Mouse (Mus musculus): ENCODE data around the gene Tubgcp6. TPM values are rescaled to one million over a fixed set of nuclear protein-coding genes. Genes with fewer than 3 reads are reported as not detected.

Tubgcp6 gene
- total and polyA plus RNA-seq, 3 experiments = 7.3 to 16.2 (median 8.7) TPM

DNA sequence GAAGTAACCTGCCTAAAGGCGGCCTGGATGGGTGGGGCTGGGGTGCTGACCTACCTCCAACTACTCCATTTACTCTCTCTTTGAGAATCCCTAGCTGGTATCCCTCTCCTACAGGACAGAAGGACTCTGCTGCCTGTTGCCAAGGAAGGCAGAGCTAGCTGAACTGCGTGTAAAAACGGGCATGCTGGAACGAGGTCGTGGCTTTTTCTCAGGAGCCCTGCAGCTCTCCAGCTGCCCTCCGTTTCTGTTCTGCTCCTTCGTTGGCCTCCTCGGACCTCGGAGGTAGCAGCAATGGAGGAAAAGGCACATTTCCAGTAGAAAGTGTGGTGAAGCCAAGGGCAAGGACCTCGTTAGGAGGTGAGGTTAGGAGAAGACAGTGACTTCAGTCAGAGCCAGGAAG, 46.0 kb upstream of the Tubgcp6 start:
- no peak for TF ChIP-seq CTCF (IDR thresholded peaks at IDR 0.05)
- TF ChIP-seq EP300 (IDR thresholded peaks at IDR 0.05; ENCODE audit: insufficient read depth, low read depth, low read length) = no peak
- no peak for TF ChIP-seq POLR2A (IDR thresholded peaks at IDR 0.05; ENCODE audit: insufficient read depth, low read depth, low read length)
- Histone ChIP-seq H3K4me1 (ENCODE audit: control insufficient read depth, insufficient read depth, low read length) (peaks cover 10% of the 10 kb centered on the region), H3K27ac (peak overlapping the region; percentile 86), H3K27me3 (ENCODE audit: control insufficient read depth, insufficient read depth, low read length) (no peaks in the 10 kb centered on the region), H3K36me3 (ENCODE audit: control insufficient read depth, insufficient read depth, low read length) (no peaks in the 10 kb centered on the region; the same call in 1 of the 2 replicates), H3K9ac (ENCODE audit: low read depth, low read length) (no peak overlapping the region; the same call in 1 of the 2 replicates), H3K4me3 (no peak overlapping the region; the same call in 1 of the 2 replicates), H3K79me2 (replicated peaks; ENCODE audit: control insufficient read depth, insufficient read depth, low read length) (no peaks in the 10 kb centered on the region)
- intact Hi-C loops (cut with DNase I) = loop anchor here (1.0 kb wide), 1 partner anchor 10 kb away; no protein-coding TSS in a partner anchor
- 42% methylated on average over 10 of the region's 10 CpGs for WGBS
- DNase-seq = no peak

DNA sequence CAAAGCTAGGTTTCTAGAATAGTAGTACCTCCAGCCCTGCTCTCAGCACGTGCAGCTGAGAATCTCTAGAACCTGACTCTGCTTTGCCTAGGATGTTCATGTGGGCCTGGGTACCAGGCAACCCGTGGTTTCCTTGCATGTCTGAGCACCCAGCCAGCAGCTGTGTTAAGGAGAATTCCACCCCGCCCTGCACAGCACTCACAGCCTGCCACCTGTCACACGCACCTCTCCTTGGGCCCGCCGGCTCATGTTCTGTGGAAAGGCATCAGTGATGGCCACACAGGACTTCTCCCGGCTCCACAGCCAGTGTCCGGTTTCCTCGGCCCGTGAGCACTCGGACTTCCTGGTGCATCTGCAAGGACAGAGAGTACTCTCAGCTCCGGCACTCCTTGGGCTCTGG, 42.6 kb upstream of the Tubgcp6 start:
- intact Hi-C loops (cut with DNase I) = no loop called here
- H3K79me2 ChIP-seq (replicated peaks; ENCODE audit: control insufficient read depth, insufficient read depth, low read length) = no peaks in the 10 kb centered on the region
- DNase-seq = no peak
- H3K9ac ChIP-seq (ENCODE audit: low read depth, low read length) = no peak overlapping the region
- no peaks in the 10 kb centered on the region; the same call in 1 of the 2 replicates for H3K36me3 ChIP-seq (ENCODE audit: control insufficient read depth, insufficient read depth, low read length)
- no peaks in the 10 kb centered on the region for H3K27me3 ChIP-seq (ENCODE audit: control insufficient read depth, insufficient read depth, low read length)
- H3K4me3 ChIP-seq = no peak overlapping the region
- whole genome bisulfite sequencing = 91% methylated on average over 12 of the region's 12 CpGs
- H3K27ac ChIP-seq = no peak overlapping the region
- H3K4me1 ChIP-seq (ENCODE audit: control insufficient read depth, insufficient read depth, low read length) = peaks cover 9% of the 10 kb centered on the region
- TF ChIP-seq EP300 (IDR thresholded peaks at IDR 0.05; ENCODE audit: insufficient read depth, low read depth, low read length) (no peak), CTCF (IDR thresholded peaks at IDR 0.05) (no peak), POLR2A (IDR thresholded peaks at IDR 0.05; ENCODE audit: insufficient read depth, low read depth, low read length) (no peak)

GRCm38 (mm10) chr15:89161397-89161796, 38.5 kb upstream of the Tubgcp6 start:
- intact Hi-C loops (cut with DNase I) = no loop called here
- Histone ChIP-seq H3K9ac (ENCODE audit: low read depth, low read length) (no peak overlapping the region), H3K4me3 (no peak overlapping the region), H3K79me2 (replicated peaks; ENCODE audit: control insufficient read depth, insufficient read depth, low read length) (no peaks in the 10 kb centered on the region), H3K27ac (no peak overlapping the region), H3K36me3 (ENCODE audit: control insufficient read depth, insufficient read depth, low read length) (no peaks in the 10 kb centered on the region), H3K27me3 (ENCODE audit: control insufficient read depth, insufficient read depth, low read length) (no peaks in the 10 kb centered on the region), H3K4me1 (ENCODE audit: control insufficient read depth, insufficient read depth, low read length) (no peaks in the 10 kb centered on the region)
- no peak for DNase-seq
- TF ChIP-seq CTCF (IDR thresholded peaks at IDR 0.05) (no peak), POLR2A (IDR thresholded peaks at IDR 0.05; ENCODE audit: insufficient read depth, low read depth, low read length) (no peak), EP300 (IDR thresholded peaks at IDR 0.05; ENCODE audit: insufficient read depth, low read depth, low read length) (no peak)
- WGBS = 89% methylated on average over 9 of the region's 9 CpGs

DNA sequence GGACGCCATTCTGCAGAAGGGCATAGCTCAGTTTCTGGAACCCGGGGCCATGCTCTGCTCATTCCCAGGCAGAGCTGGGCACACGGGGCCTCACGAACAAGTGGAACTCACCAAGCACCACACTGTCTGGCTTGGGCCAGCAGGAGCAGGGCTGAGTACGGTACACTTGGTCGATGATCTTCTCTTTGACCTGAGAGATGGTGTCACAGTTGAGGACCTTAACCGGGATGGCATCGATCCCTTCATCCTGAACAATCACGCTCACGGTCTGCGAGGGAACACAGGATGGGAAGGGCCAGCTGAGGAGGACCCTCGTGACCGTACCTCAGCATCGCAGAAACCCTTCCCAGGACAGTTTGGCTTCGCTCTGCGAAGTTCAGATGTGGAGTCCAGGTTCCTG, 35.6 kb upstream of the Tubgcp6 start:
- no peak for TF ChIP-seq CTCF (IDR thresholded peaks at IDR 0.05)
- no peak for TF ChIP-seq POLR2A (IDR thresholded peaks at IDR 0.05; ENCODE audit: insufficient read depth, low read depth, low read length)
- no peak for TF ChIP-seq EP300 (IDR thresholded peaks at IDR 0.05; ENCODE audit: insufficient read depth, low read depth, low read length)
- DNase-seq = no peak
- no peaks in the 10 kb centered on the region for H3K27me3 ChIP-seq (ENCODE audit: control insufficient read depth, insufficient read depth, low read length)
- H3K4me3 ChIP-seq = no peak overlapping the region
- no peaks in the 10 kb centered on the region for H3K36me3 ChIP-seq (ENCODE audit: control insufficient read depth, insufficient read depth, low read length)
- no peak overlapping the region for H3K9ac ChIP-seq (ENCODE audit: low read depth, low read length)
- 95% methylated on average over 16 of the region's 16 CpGs for WGBS
- intact Hi-C loops (cut with DNase I) = loop anchor here (2.0 to 5.0 kb wide), 3 partner anchors 36 to 52 kb away; partner anchors contain the start of genes Dennd6b, Ppp6r2 and Tubgcp6
- no peaks in the 10 kb centered on the region for H3K4me1 ChIP-seq (ENCODE audit: control insufficient read depth, insufficient read depth, low read length)
- H3K27ac ChIP-seq = no peak overlapping the region
- no peaks in the 10 kb centered on the region for H3K79me2 ChIP-seq (replicated peaks; ENCODE audit: control insufficient read depth, insufficient read depth, low read length)

DNA sequence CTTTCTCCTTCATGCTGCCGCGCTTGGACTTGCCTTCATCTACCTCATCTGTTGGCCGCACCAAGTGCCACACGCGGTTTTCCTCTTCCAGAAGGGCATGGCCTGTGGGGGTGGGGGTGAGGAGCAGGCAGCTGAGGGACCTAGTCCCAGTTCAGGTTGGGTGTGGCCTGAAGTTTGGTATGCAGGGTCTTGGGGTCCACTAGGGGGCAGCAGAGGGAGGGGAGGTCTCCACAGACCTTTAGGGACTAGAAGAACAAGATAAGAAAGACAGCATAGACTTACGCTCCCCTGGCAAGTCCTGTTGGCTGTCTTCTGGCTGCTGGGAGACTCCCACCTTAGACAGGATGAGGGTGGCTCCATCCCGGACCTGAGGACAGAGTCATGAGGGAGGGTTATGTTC, 35.0 kb upstream of the Tubgcp6 start:
- Histone ChIP-seq H3K9ac (ENCODE audit: low read depth, low read length) (no peak overlapping the region), H3K79me2 (replicated peaks; ENCODE audit: control insufficient read depth, insufficient read depth, low read length) (no peaks in the 10 kb centered on the region), H3K27ac (no peak overlapping the region), H3K4me1 (ENCODE audit: control insufficient read depth, insufficient read depth, low read length) (no peaks in the 10 kb centered on the region), H3K4me3 (no peak overlapping the region), H3K36me3 (ENCODE audit: control insufficient read depth, insufficient read depth, low read length) (no peaks in the 10 kb centered on the region), H3K27me3 (ENCODE audit: control insufficient read depth, insufficient read depth, low read length) (no peaks in the 10 kb centered on the region)
- intact Hi-C loops (cut with DNase I) = loop anchor here (2.0 to 5.0 kb wide), 3 partner anchors 36 to 53 kb away; partner anchors contain the start of genes Dennd6b, Ppp6r2 and Tubgcp6
- DNase-seq = peak; percentile 72 to 76
- TF ChIP-seq EP300 (IDR thresholded peaks at IDR 0.05; ENCODE audit: insufficient read depth, low read depth, low read length) (peak; percentile 62; the same call in 1 of the 2 replicates), POLR2A (IDR thresholded peaks at IDR 0.05; ENCODE audit: insufficient read depth, low read depth, low read length) (no peak), CTCF (IDR thresholded peaks at IDR 0.05) (peak; percentile 83)
- WGBS = 44% methylated on average over 7 of the region's 7 CpGs

DNA sequence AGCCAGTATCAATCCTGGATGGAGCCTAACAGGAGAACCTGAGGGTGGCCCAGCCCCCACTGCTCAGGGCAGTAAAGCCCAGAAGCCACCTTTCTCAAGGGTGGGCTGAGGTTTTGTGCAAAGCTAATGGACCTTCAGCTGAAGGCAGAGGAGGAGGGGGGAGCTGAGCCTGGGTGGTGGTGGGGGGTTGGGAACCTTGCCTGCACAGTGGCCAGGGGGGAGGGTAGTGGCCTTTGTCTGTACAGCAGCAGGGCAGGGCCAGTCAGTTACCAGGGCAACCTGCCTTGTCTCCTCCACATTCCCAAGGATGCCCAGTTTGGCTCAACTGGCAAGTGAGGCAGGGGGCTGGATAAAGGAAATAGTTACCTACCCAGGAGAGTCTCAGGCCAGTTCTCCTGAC, 29.4 kb upstream of the Tubgcp6 start:
- Histone ChIP-seq H3K79me2 (replicated peaks; ENCODE audit: control insufficient read depth, insufficient read depth, low read length) (no peaks in the 10 kb centered on the region), H3K4me1 (ENCODE audit: control insufficient read depth, insufficient read depth, low read length) (peaks cover 4% of the 10 kb centered on the region), H3K9ac (ENCODE audit: low read depth, low read length) (no peak overlapping the region), H3K27me3 (ENCODE audit: control insufficient read depth, insufficient read depth, low read length) (no peaks in the 10 kb centered on the region), H3K36me3 (ENCODE audit: control insufficient read depth, insufficient read depth, low read length) (no peaks in the 10 kb centered on the region), H3K27ac (no peak overlapping the region), H3K4me3 (no peak overlapping the region)
- intact Hi-C loops (cut with DNase I) = no loop called here
- TF ChIP-seq CTCF (IDR thresholded peaks at IDR 0.05) = no peak
- TF ChIP-seq EP300 (IDR thresholded peaks at IDR 0.05; ENCODE audit: insufficient read depth, low read depth, low read length) = no peak
- no peak for TF ChIP-seq POLR2A (IDR thresholded peaks at IDR 0.05; ENCODE audit: insufficient read depth, low read depth, low read length)
- no peak for DNase-seq
